Mouse (Mus musculus): ENCODE measurements around the gene Gm28035.

Gm28035 gene

DNA sequence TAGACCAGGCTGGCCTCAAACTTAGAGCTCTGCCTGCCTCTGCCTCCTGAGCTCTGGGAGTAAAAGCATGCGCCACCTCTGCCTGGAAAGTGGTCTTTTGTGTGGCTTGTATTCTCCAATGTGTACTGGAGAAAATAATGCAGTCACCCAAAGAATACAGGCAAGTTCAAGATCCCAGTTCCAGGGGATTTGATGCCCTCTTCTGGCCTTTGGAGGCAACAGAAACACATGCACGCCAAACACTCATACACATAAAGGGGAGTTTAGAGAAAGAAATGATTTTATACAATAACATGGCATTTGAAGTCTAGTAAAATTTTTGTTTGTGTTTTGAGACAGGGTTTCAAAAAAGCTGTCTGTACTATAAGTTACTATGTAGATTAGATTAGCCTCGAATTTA is 59.2 kb downstream of the Gm28035 start:
- in situ Hi-C loops (cut with MboI; ENCODE audit: low sequenced_read_pairs) = no loop called here

DNA sequence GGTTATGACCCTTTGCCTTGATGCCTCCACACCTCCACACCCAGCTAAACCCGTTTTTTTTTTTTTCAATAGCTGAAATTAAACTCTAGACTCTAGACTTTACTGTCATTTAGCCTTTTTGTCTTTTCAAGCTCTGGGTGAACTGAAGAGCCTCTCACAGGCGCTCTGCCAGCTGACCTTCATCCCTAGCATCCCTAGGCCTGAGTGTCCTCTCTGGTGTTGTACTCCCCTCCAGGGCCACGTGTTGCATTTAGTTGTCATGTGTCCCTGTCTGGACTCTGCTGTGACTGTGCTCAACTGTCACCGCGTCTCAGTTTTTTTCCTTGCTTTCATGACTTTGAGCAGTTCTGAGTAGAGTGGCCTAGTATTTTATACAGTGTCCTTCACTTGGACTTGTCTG is 59.6 kb downstream of the Gm28035 start:
- in situ Hi-C loops (cut with MboI; ENCODE audit: low sequenced_read_pairs) = no loop called here

DNA sequence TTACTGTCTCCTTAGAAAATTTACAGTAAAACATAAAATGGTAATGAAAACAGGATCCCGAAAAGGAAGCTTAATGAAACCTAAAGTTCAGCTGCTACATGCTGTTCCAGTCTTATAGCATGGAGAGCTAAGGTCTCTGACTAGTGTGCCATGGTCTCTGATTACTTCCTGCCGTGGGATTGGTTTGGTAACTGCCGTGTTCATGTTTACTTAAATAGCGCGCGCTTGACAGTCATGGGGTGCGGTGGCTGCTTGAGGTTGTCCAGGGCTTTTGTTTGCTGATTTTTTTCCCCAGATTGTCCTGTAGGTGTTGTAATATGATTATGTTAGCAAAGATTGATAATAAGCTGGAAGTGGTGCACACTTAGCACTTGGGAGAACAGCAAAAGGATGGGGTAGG is 65.7 kb downstream of the Gm28035 start:
- in situ Hi-C loops (cut with MboI; ENCODE audit: low sequenced_read_pairs) = no loop called here

DNA sequence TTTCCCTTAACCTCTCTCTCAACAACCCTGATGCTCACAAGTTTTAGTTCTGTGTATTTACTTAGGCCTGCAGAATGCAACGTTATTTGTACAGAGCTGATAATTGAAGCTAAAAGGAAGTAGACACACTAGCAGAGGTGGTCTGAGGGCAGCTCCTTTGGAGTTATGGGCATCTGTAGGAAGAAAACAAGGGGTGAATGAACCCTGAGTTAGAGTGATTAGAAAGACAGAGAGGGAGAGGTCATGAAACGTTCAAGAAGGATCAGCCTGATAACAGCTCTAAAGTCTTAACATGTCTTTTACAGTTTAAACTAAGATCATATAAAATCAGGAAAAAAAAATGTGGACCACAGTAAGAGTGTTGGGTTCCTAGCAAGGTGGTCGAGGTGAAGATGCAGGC is 69.0 kb downstream of the Gm28035 start:
- in situ Hi-C loops (cut with MboI; ENCODE audit: low sequenced_read_pairs) = no loop called here

DNA sequence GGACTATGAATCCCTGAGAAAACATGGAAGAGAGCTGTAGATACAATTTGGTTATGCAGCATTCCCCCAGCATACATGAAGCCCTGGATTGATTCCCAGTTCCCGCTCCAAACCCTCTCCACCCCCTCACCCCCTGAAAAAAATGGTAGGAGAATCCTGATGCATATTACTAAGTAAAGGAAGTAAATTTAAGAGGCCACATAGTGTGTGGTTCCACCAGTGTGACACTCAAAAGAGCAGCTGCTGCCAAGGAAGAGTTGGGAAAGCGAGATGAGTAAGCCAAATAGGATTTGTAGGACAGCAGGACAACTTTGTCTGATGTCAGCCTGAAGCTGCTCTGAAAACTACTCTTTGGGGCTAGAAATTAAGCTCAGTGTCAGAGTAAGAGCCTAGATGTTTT is 71.1 kb downstream of the Gm28035 start:
- in situ Hi-C loops (cut with MboI; ENCODE audit: low sequenced_read_pairs) = no loop called here

DNA sequence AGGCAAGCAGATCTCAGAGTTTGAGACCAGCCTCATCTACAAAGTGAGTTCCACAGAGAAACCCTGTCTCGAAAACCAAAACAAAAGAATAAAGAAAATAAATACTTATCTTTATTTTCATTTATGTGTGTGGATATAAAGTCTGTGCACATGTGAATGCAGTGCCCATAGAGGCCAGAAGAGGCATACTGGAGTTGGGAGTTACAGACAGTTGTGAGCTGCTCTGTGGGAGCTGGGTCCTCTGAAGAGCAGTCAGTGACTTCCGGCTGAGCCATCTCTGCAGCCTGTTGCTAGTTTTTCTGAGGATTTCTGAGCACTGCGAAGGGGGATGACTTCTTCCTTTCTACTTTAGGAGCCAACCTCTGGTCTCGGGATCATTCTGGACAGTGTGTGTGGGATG is 75.8 kb downstream of the Gm28035 start:
- in situ Hi-C loops (cut with MboI; ENCODE audit: low sequenced_read_pairs) = no loop called here

DNA sequence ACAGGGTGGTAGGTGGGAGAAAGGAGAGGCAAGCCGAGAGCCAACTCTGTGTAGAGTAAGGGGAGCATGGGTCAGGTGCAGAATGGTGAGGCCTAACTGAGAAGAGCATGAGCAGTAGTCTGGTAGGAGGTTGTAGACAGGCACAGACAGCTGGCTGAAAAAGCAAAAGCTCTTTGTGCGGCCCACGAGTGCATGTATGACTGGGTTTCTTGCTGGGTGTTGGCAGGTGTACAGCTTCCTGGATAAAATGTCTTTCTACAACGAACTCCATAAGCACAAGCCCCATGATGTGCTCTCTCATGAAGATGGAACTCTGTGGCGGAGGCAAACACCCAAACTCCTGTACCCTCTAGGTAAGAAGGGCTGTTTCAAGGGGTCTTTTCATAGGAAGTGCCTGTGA is 76.6 kb downstream of the Gm28035 start:
- in situ Hi-C loops (cut with MboI; ENCODE audit: low sequenced_read_pairs) = no loop called here

DNA sequence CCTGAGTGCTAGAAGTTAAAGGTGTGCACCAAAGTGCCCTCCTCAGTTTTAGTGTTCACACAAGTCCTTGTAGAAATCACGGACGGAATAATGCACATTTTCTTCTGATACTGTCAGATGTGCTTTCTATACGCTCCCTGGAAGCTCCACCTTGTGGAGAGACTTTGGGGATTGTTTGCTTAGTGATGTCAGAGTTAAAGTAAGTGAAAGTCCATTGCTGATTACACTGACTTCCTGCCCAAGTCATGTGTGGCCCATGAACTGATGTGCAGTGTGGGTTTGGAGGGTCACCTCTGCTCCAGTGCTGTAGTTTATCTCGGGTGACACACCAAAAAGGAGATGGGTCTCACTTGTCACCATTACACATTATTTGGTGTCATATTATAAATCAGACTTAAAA is 78.9 kb downstream of the Gm28035 start:
- in situ Hi-C loops (cut with MboI; ENCODE audit: low sequenced_read_pairs) = no loop called here

DNA sequence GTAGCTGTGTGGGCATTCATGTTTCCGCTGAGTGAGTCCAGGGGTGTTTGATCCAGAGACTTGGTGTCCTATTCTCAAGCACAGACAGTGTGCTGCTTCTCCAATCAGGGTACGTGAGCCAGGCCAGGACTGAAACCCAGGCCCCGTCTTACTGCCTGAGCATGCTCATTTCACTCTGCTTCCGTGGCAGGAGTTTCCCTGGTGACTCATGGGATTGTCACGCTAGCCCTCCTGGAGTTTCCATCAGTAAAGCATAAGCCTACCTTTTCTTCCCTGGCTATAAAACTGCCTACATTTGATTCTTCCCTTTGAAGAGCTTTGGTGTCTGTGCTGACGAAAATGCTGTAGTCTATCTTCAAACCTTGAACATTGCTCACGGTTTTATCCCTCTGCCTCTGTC is 82.7 kb downstream of the Gm28035 start:
- in situ Hi-C loops (cut with MboI; ENCODE audit: low sequenced_read_pairs) = no loop called here

DNA sequence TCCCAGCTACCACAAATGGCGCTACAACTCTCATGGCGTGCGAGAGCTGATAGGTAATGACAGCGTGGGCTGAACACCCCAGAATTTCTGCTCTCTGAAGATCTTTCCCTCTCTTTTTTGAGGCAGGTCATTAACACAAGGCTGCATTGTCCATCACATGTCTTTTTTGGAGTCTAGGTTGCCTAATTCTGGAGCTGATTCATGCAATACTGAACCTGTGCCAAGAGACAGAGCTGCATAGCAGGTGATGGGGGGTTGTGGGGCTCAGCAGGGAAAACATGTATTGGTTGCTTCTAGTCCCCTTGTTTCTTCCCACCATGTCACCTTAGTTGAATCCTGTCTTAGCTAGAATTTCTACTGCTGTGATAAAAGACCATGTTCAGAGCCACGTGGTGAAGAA is 84.9 kb downstream of the Gm28035 start:
- in situ Hi-C loops (cut with MboI; ENCODE audit: low sequenced_read_pairs) = no loop called here

DNA sequence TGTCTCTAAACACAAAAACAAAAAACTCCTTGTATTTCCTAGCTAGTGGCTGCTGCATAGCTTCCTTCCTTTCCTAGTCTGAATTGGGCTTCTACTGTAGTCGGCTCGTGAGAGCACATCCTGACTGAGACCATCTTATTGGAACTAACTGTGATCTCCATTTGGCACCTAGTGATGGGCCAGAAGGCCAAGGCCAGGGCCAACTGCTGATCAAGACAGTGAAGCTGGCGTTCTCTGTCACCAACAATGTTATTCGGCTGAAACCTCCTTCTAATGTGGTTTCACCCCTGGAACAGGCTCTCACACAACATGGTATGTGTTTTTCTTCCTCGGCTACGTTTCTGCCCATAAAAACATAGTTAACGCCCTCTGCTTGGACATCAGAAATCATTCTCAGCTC is 86.9 kb downstream of the Gm28035 start:
- in situ Hi-C loops (cut with MboI; ENCODE audit: low sequenced_read_pairs) = no loop called here

DNA sequence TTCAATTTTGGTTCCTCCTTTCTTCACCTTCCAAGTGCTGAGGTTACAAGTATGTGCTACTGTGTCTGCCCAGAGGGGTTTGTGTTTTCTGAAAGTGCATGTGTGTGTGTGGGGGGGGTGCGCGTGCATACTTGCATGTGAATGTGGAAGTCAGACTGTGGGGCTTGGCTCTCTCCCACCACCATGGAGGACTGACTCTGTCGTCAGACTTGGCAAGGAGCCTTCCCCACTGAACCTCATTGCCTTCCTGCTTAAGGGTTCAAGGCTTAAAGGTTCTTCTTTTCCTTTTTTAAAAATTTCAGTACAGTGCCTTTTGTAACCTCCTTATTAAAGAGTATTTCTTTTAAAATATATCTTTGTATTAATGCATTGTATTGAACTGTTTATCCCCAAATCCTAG is 88.4 kb downstream of the Gm28035 start:
- in situ Hi-C loops (cut with MboI; ENCODE audit: low sequenced_read_pairs) = no loop called here

Data from CH12F3 (cell line).